Mouse (Mus musculus): ENCODE data around the gene Psmb11. TPM values are rescaled to one million over a fixed set of nuclear protein-coding genes. Genes with fewer than 3 reads are reported as not detected.

The Psmb11 gene
- polyA plus RNA-seq, 1 experiment from 2014 or later = not detected

GRCm38 (mm10) chr14:54676290-54676689, 55.1 kb downstream of the Psmb11 start:
- H3K36me3 ChIP-seq (ENCODE audit: control insufficient read depth, insufficient read depth, low read length) = 0 out of 2 replicates have a peak, but pooled peaks cover 2% of the 10 kb centered on the region
- 96% methylated on average over 5 of the region's 5 CpGs for WGBS

GRCm38 (mm10) chr14:54678657-54679304, 57.5 kb downstream of the Psmb11 start:
- no peak for ATAC-seq (ENCODE audit: low FRiP score)
- no peaks in the 10 kb centered on the region for H3K27me3 ChIP-seq (ENCODE audit: control insufficient read depth, insufficient read depth, low read length)
- H3K9me3 ChIP-seq (ENCODE audit: control insufficient read depth, low read length) = no peaks in the 10 kb centered on the region
- no peak overlapping the region for H3K4me2 ChIP-seq (replicated peaks; ENCODE audit: low read depth, low read length)
- H3K4me1 ChIP-seq (replicated peaks; ENCODE audit: control insufficient read depth, insufficient read depth, low read length) = no peaks in the 10 kb centered on the region
- H3K27ac ChIP-seq (ENCODE audit: low read depth, low read length) = no peak overlapping the region
- no peak overlapping the region for H3K9ac ChIP-seq (ENCODE audit: low read depth, low read length)
- H3K4me3 ChIP-seq (ENCODE audit: low read depth, low read length) = no peak overlapping the region
- no peaks in the 10 kb centered on the region for H3K36me3 ChIP-seq (ENCODE audit: control insufficient read depth, insufficient read depth, low read length)
- 86% methylated on average over 16 of the region's 16 CpGs for WGBS
- DNase-seq (ENCODE audit: low spot score) = no peak

More at GRCm38 (mm10) chr14:54676290-54676689, 55.1 kb downstream of the Psmb11 start:
- H3K4me2 ChIP-seq (replicated peaks; ENCODE audit: low read depth, low read length) = no peak overlapping the region
- no peak for ATAC-seq (ENCODE audit: low FRiP score)
- no peak overlapping the region for H3K9ac ChIP-seq (ENCODE audit: low read depth, low read length)
- DNase-seq (ENCODE audit: low spot score) = no peak
- no peaks in the 10 kb centered on the region for H3K9me3 ChIP-seq (ENCODE audit: control insufficient read depth, low read length)
- H3K4me1 ChIP-seq (replicated peaks; ENCODE audit: control insufficient read depth, insufficient read depth, low read length) = no peaks in the 10 kb centered on the region
- H3K27ac ChIP-seq (ENCODE audit: low read depth, low read length) = no peak overlapping the region
- H3K4me3 ChIP-seq (ENCODE audit: low read depth, low read length) = no peak overlapping the region
- no peaks in the 10 kb centered on the region for H3K27me3 ChIP-seq (ENCODE audit: control insufficient read depth, insufficient read depth, low read length)

MicroRNAs within 50 kb of the gene (microRNA counts, 519-probe panel; counts per million panel counts)
- not detected for microRNA mmu-miR-686

Other genes with a start within 250 kb of the Psmb11 start
- 4.3 and 4.8 TPM in 2 replicates for gene Slc7a7, start 203.7 kb upstream of the Psmb11 start, polyA plus RNA-seq (2014; fragmentation: Nextera tagmentation; extraction: Ambion mirVana)
- gene Mrpl52, start 194.5 kb upstream of the Psmb11 start, polyA plus RNA-seq (2014; fragmentation: Nextera tagmentation; extraction: Ambion mirVana) = 206 and 231 TPM in 2 replicates
- gene Mmp14, start 189.8 kb upstream of the Psmb11 start, polyA plus RNA-seq (2014; fragmentation: Nextera tagmentation; extraction: Ambion mirVana) = 71.2 and 73.1 TPM in 2 replicates
- gene Lrp10, start 157.3 kb upstream of the Psmb11 start, polyA plus RNA-seq (2014; fragmentation: Nextera tagmentation; extraction: Ambion mirVana) = 19.7 and 19.9 TPM in 2 replicates
- 37.3 and 40.0 TPM in 2 replicates for gene Rem2, start 145.3 kb upstream of the Psmb11 start, polyA plus RNA-seq (2014; fragmentation: Nextera tagmentation; extraction: Ambion mirVana)
- 115 and 120 TPM in 2 replicates for gene Prmt5, start 103.9 kb upstream of the Psmb11 start, polyA plus RNA-seq (2014; fragmentation: Nextera tagmentation; extraction: Ambion mirVana)
- 34.8 and 35.7 TPM in 2 replicates for gene Haus4, start 66.8 kb upstream of the Psmb11 start, polyA plus RNA-seq (2014; fragmentation: Nextera tagmentation; extraction: Ambion mirVana)
- gene Ajuba, start 43.9 kb upstream of the Psmb11 start, polyA plus RNA-seq (2014; fragmentation: Nextera tagmentation; extraction: Ambion mirVana) = 23.2 and 29.4 TPM in 2 replicates
- 6.2 and 6.9 TPM in 2 replicates for gene 4931414P19Rik, start 15.4 kb upstream of the Psmb11 start, polyA plus RNA-seq (2014; fragmentation: Nextera tagmentation; extraction: Ambion mirVana)
- 439 and 455 TPM in 2 replicates for gene Psmb5, start 3.4 kb upstream of the Psmb11 start, polyA plus RNA-seq (2014; fragmentation: Nextera tagmentation; extraction: Ambion mirVana)
- gene Gm17606, start 19.5 kb downstream of the Psmb11 start, polyA plus RNA-seq (2014; fragmentation: Nextera tagmentation; extraction: Ambion mirVana) = not detected in 2 replicates
- gene Cdh24, start 19.9 kb downstream of the Psmb11 start, polyA plus RNA-seq (2014; fragmentation: Nextera tagmentation; extraction: Ambion mirVana) = 5.6 and 8.1 TPM in 2 replicates
- 99.9 and 108 TPM in 2 replicates for gene 1700123O20Rik, start 64.8 kb downstream of the Psmb11 start, polyA plus RNA-seq (2014; fragmentation: Nextera tagmentation; extraction: Ambion mirVana)
- 148 and 185 TPM in 2 replicates for gene Acin1, start 65.5 kb downstream of the Psmb11 start, polyA plus RNA-seq (2014; fragmentation: Nextera tagmentation; extraction: Ambion mirVana)
- 0.06 TPM in 2 replicates for gene Gm29776, start 77.4 kb downstream of the Psmb11 start, polyA plus RNA-seq (2014; fragmentation: Nextera tagmentation; extraction: Ambion mirVana)
- 0.20 TPM in 1 of 2 replicates, not detected in the other for gene Cebpe, start 90.7 kb downstream of the Psmb11 start, polyA plus RNA-seq (2014; fragmentation: Nextera tagmentation; extraction: Ambion mirVana)
- 2.8 and 3.3 TPM in 2 replicates for gene Slc7a8, start 160.5 kb downstream of the Psmb11 start, polyA plus RNA-seq (2014; fragmentation: Nextera tagmentation; extraction: Ambion mirVana)
- not detected in 2 replicates for gene Rnf212b, start 192.7 kb downstream of the Psmb11 start, polyA plus RNA-seq (2014; fragmentation: Nextera tagmentation; extraction: Ambion mirVana)
- gene Homez, start 249.5 kb downstream of the Psmb11 start, polyA plus RNA-seq (2014; fragmentation: Nextera tagmentation; extraction: Ambion mirVana) = 11.0 and 14.2 TPM in 2 replicates

Measured in hindbrain, embryonic 11.5 days (tissue).